Mouse (Mus musculus) bone marrow, adult 2 months (tissue): ENCODE results near the gene Glp1r. TPM values are rescaled to one million over a fixed set of nuclear protein-coding genes. Genes with fewer than 3 reads are reported as not detected.

Experiments
- H3K27ac ChIP-seq: fragments of 200-500 bp; 2 replicates; pipeline ENCODE4 v1.5.1; 2012; ENCODE audit warnings: low read depth, mild to moderate bottlenecking, control low read depth, inconsistent platforms, low read length; ENCODE audit not compliant: control insufficient read depth, poor library complexity, insufficient read depth
- H3K4me1 ChIP-seq: fragments of 200-500 bp; 2 replicates; pipeline ENCODE4 v1.6.1; 2011; ENCODE audit warnings: low read length; ENCODE audit not compliant: control insufficient read depth, insufficient read depth
- H3K4me3 ChIP-seq: fragments of 200-500 bp; replicated peaks from 2 replicates; pipeline ENCODE3; 2011; ENCODE audit warnings: mild to moderate bottlenecking, low read depth, low read length, control low read depth; ENCODE audit not compliant: control insufficient read depth
- CTCF ChIP-seq: fragments of 200-500 bp; IDR thresholded peaks from 2 replicates; pipeline ENCODE4 v1.5.1; 2011; ENCODE audit warnings: low read length, control low read depth; ENCODE audit not compliant: control insufficient read depth, insufficient read depth
- POLR2A ChIP-seq: fragments of 200-500 bp; IDR thresholded peaks from 2 replicates; pipeline ENCODE4 v1.6.1; 2011; ENCODE audit warnings: low read depth, mild to moderate bottlenecking, control low read depth, low read length, borderline replicate concordance; ENCODE audit not compliant: control insufficient read depth
- WGBS: fragments of 180-500 bp; shearing (Covaris S2); methylation state at CpG from one replicate; pipeline ENCODE4 v1.1.7; 2018; 5-methylcytosine and 5-hydroxymethylcytosine counted together
- polyA plus RNA-seq: library from polyadenylated mRNA; stranded (reverse); fragments of >200 nt; gene quantifications from 2 replicates; pipeline ENCODE4 v1.2.4, GENCODE M21; 2011; ENCODE audit warnings: low replicate concordance; ENCODE audit not compliant: missing spikeins, insufficient read depth, insufficient read length

The Glp1r gene
- polyA plus RNA-seq, 1 experiment = 0.35 TPM

DNA sequence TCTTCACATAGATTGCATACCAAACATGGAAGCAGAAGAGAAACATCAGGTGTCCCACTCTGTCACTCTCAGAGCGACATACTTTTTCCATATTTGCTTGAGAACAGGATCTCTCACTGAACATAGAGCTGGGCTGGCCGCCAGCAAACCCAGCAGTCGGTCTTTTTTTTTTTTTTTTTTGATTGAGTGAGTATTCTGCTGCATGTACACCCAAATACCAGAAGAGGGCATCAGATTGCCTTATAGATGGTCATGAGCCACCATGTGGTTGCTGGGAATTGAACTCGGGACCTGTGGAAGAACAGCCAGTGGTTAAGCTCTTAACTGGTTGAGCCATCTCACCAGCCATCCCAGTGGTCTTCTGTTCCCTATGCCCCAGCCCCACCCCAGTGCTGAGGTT lies 21.9 kb downstream of the Glp1r start:
- TF ChIP-seq CTCF (no peak), POLR2A (no peak)
- 40% methylated on average over 4 of the region's 4 CpGs for WGBS
- Histone ChIP-seq H3K4me3 (no peak overlapping the region), H3K4me1 (no peaks in the 10 kb centered on the region), H3K27ac (no peak overlapping the region)

DNA sequence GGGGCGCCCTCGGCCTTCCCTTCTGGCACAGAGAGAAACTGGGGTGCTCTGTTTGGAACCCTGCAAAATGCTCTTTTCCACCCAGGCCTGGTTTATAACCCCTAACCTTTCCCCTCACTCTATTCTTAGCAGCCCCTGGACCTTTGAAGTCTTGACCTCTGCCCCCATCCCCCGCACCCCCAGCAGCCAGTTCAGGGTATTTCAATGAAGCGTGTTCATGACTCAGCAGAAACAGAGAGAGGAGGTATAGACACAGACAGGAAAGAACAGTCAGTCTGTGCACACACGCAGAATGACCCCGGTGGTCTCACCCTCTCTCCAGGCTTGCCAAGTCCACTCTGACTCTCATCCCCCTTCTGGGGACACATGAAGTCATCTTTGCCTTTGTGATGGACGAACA lies 29.2 kb downstream of the Glp1r start:
- WGBS = 55% methylated on average over 7 of the region's 7 CpGs
- Histone ChIP-seq H3K4me3 (no peak overlapping the region), H3K27ac (no peak overlapping the region), H3K4me1 (no peaks in the 10 kb centered on the region)
- TF ChIP-seq CTCF (no peak), POLR2A (no peak)

DNA sequence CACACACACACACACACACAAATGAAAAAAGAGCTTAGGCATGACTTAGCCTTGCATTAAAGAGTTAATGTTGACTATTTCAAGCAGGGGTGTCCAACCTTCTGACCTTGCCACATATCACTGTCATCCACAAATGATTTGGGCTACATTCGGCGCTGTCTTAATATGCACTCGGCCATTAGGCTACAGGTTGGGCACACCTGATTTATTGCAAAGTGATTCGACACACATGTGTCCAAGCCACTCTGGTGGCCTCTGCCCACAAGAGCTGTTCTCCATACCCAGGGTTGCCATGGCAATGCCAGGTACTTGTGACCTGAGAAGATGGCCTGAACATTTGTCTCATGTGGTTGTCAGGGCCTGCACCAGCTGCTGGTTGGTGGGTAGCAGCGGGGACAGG lies 31.2 kb downstream of the Glp1r start:
- no peak for TF ChIP-seq CTCF
- no peak for TF ChIP-seq POLR2A
- no peaks in the 10 kb centered on the region for H3K4me1 ChIP-seq
- 74% methylated on average over 5 of the region's 5 CpGs for WGBS
- H3K4me3 ChIP-seq = no peak overlapping the region
- no peak overlapping the region for H3K27ac ChIP-seq

DNA sequence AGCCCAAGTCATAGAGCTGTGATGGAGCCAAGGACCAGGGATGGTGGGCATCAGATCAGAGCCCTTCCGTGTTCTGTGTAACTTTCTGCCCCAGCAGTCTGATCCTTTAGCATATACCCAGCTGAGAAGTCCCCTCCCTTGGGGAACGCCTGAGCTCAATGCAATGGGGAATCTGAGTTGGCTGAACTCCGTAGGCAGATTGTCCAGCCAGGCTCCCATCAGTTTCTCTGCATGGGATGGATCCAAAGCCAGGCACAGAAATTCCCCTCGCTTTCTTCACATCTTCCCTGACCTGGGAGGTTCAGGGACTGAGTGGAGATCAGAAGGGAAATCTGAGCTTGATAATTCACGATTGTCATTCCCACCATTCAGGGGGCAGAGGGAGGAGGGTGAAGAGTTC lies 33.7 kb downstream of the Glp1r start:
- WGBS = 68% methylated on average over 5 of the region's 5 CpGs
- Histone ChIP-seq H3K4me3 (no peak overlapping the region), H3K27ac (no peak overlapping the region), H3K4me1 (no peaks in the 10 kb centered on the region)
- TF ChIP-seq CTCF (no peak), POLR2A (no peak)

DNA sequence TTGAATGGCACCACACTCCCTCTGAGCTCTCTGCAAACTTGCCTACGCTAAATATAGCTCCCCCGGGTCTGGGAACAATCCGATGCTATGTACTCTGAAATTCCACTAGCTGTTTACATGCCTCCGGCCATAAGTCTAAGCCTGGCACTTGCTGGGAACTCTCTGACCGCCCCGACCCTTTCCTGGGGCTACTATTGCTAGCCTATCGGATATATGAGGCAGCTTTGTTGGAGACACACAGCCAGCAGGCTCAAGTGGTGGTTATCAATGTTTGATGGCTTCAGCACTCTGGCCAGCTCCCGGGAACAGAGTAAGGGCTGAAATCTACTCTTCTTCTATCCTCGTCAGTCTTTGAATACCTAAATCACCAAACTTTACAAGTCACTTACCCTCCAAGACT lies 36.9 kb downstream of the Glp1r start:
- no peak for TF ChIP-seq POLR2A
- no peak for TF ChIP-seq CTCF
- Histone ChIP-seq H3K27ac (no peak overlapping the region), H3K4me1 (no peaks in the 10 kb centered on the region), H3K4me3 (no peak overlapping the region)
- 59% methylated on average over 9 of the region's 9 CpGs for WGBS

DNA sequence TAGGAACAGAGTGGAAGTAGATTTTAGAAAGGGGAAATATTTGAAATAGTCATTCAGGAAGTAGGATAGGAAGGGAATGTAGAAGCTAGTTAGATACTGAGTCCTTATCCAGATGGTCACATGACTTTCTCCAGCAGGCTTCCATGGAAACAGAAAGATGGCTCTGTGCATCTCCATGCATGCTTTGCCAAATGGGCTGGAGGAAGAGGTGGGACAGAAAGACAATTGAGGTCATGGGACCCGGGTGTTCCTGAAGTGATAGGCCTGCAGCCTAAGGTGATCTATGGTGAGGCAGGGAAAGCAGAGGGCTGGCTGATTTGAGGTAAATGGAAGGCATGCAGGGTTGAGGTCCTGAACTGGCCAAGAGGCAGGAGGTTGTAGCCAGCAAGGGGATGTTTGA lies 46.8 kb downstream of the Glp1r start:
- no peaks in the 10 kb centered on the region for H3K4me1 ChIP-seq
- 48% methylated on average over 1 of the region's 1 CpGs for WGBS
- no peak overlapping the region for H3K4me3 ChIP-seq
- no peak for TF ChIP-seq CTCF
- no peak for TF ChIP-seq POLR2A
- H3K27ac ChIP-seq = no peak overlapping the region

DNA sequence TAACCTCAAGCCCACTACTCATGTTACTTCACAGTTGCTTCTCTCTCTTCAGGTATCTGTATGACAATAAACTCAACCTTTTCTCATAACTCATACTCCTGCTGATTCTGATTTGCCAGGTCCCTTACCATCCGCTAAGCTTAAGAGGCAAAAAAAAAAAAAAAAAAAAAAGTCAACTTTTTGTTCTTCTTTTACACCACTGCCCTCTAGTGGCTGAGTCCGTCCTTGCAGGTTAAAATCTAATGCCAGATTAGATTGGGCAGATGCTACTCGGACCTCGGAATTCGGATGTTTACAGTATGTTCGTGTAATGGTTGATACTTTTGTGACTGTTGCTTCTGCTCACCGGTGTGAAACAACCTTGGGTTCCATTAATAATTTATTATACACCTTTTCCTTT lies 49.2 kb downstream of the Glp1r start:
- TF ChIP-seq POLR2A = no peak
- TF ChIP-seq CTCF = no peak
- Histone ChIP-seq H3K4me3 (no peak overlapping the region), H3K4me1 (no peaks in the 10 kb centered on the region), H3K27ac (no peak overlapping the region)
- 2% methylated on average over 7 of the region's 7 CpGs for WGBS

DNA sequence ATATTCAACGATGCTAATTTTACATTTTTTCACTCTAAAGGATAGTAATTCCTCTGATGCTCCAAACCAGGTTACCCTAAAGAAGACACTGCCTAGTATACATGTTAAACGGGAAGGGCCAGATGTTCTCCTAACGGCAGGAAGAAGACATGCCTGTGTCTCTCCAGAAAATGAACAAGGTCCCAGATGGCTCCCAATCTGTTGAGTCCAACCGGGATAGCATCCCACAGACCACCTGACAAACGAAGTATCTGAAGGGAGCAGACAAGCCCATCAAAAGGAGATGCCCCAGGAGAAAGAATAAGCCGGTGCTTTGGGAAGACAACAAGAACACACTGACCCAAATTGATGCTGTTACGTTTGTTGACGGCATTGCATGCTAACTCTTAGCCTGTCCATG lies 50.0 kb downstream of the Glp1r start:
- Histone ChIP-seq H3K4me1 (no peaks in the 10 kb centered on the region), H3K4me3 (no peak overlapping the region), H3K27ac (no peak overlapping the region)
- 61% methylated on average over 8 of the region's 8 CpGs for WGBS
- TF ChIP-seq CTCF = no peak
- TF ChIP-seq POLR2A = no peak

DNA sequence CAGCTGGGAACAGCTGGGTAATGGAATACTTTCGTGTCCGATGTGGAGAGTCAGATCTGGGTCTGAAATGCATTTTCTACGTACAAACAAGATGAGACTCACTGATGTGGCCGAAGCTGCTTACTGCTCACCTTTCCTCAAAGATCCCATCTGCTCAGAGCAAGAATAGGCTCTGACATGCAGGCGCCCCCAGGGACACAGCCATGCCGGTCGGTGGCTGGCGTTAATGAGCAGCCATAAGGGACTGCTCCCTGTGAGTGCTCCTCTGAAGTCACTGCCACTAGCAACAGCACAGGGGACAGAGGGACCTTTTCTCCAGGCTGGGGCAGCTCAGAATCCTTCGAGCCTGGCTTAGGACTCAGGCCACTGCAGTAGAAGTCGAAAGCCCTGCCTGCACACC lies 52.7 kb downstream of the Glp1r start, which contains the start of gene Umodl1:
Umodl1 (plus strand) TSS at position 301 of the 400 bp plus-strand sequence.
- Histone ChIP-seq H3K4me1 (no peaks in the 10 kb centered on the region), H3K4me3 (no peak within 1 kb of the TSS), H3K27ac (no peak within 1 kb of the TSS)
- whole genome bisulfite sequencing = 69% methylated on average over 10 of the region's 10 CpGs
- TF ChIP-seq POLR2A (no peak), CTCF (no peak)
